Mouse (Mus musculus) testis, adult 2 months (tissue): ENCODE results near the gene Crocc.

Experiments used
- CTCF ChIP-seq: fragments of 200-500 bp; IDR thresholded peaks from 2 replicates; pipeline ENCODE4 v1.5.1; 2012; ENCODE audit warnings: low read depth, mild to moderate bottlenecking, inconsistent platforms, low read length, moderate library complexity; ENCODE audit not compliant: control insufficient read depth, insufficient read depth, insufficient replicate concordance
- POLR2A ChIP-seq: fragments of 200-500 bp; IDR thresholded peaks from 2 replicates; pipeline ENCODE4 v1.6.1; 2012; ENCODE audit warnings: low read depth, mild to moderate bottlenecking, inconsistent platforms, low read length, moderate library complexity; ENCODE audit not compliant: control insufficient read depth

- no peak for TF ChIP-seq POLR2A
- TF ChIP-seq CTCF = no peak
Observed at GRCm38 (mm10) chr4:141048810-141049475, 11.4 kb downstream of the Crocc start.
